Mouse (Mus musculus): ENCODE data around the gene Spaca3. TPM values are rescaled to one million over a fixed set of nuclear protein-coding genes. Genes with fewer than 3 reads are reported as not detected.

The Spaca3 gene
- polyA plus RNA-seq (2015; fragmentation: Nextera tagmentation; extraction: Ambion mirVana): not detected in 2 replicates

DNA sequence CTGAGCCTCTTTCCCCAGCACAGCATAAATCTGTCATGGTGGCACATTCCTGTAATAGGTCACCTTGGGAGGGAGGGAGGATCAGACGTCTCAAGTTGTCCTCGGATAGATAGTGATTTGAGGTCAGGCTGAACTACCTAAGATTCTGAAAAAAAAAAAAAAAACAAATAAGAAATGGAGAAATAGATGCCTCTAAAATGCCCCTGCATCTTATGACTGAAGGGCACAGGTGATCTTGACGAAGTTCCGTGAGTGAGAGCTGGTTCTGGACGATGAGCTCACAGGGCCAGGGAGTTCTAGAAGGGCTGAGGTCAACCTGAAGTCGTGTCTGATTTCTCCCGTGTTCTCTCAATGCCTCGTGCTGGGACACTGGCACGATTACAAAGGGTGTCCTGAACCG, at the start of gene Spaca3:
TSS of gene Spaca3 (plus strand) at position 301 of the 400 bp plus-strand sequence.
- no peak within 1 kb of the TSS for H3K4me3 ChIP-seq (ENCODE audit: low read depth, low read length)
- H3K27me3 ChIP-seq (replicated peaks; ENCODE audit: control insufficient read depth, insufficient read depth, low read length): no peaks in the 10 kb centered on the region
- H3K36me3 ChIP-seq (ENCODE audit: control insufficient read depth, insufficient read depth): no peaks in the 10 kb centered on the region
- no peak within 1 kb of the TSS for H3K4me2 ChIP-seq (replicated peaks; ENCODE audit: low read depth)
- H3K9me3 ChIP-seq (ENCODE audit: control insufficient read depth): no peaks in the 10 kb centered on the region
- no peaks in the 10 kb centered on the region; the same call in 1 of the 2 replicates for H3K4me1 ChIP-seq (replicated peaks; ENCODE audit: control insufficient read depth, insufficient read depth, low read length)
- WGBS: 70% methylated on average over 10 of the region's 10 CpGs
- no peak within 1 kb of the TSS for H3K27ac ChIP-seq (ENCODE audit: low read depth, low read length)
- no peak for TF ChIP-seq CTCF (IDR thresholded peaks at IDR 0.05; ENCODE audit: low read depth)
- no peak for ATAC-seq
- no peak within 1 kb of the TSS for H3K9ac ChIP-seq (ENCODE audit: low read depth, low read length)

DNA sequence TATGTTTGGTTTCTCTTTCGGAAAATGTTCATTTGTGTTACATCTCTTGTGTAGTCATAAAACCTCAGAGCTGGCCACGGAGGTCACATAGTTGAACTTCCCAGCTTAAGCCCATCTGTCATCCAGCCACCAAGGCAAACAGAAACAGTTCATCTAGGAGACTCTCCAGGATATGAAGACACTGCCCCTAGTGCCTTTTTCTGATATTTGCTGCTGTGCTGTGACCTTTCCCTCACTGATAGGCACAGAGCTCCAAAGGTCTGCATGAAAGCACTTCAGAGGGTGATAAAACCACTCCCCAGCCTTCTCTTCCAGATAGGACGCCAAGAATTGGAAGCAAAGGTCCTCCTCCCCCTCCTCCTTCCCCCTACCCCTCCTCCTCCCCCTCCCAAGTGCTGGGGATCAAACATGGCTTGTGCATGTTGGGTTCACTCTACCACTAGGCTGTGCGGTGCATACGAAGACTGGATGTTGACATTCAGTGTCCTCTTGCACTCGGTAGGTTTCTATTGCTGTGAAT, 49.6 kb upstream of the Spaca3 start:
- peak; percentile 94 for ATAC-seq
- peaks cover 7% of the 10 kb centered on the region for H3K36me3 ChIP-seq (ENCODE audit: control insufficient read depth, insufficient read depth)
- H3K9ac ChIP-seq (ENCODE audit: low read depth, low read length): no peak overlapping the region
- H3K9me3 ChIP-seq (ENCODE audit: control insufficient read depth): no peaks in the 10 kb centered on the region
- 32% methylated on average over 6 of the region's 6 CpGs for WGBS
- H3K4me2 ChIP-seq (replicated peaks; ENCODE audit: low read depth): no peak overlapping the region
- peak; percentile 76 for TF ChIP-seq CTCF (IDR thresholded peaks at IDR 0.05; ENCODE audit: low read depth)
- H3K4me1 ChIP-seq (replicated peaks; ENCODE audit: control insufficient read depth, insufficient read depth, low read length): peaks cover 8% of the 10 kb centered on the region; the same call in 1 of the 2 replicates
- no peak overlapping the region for H3K4me3 ChIP-seq (ENCODE audit: low read depth, low read length)
- no peaks in the 10 kb centered on the region for H3K27me3 ChIP-seq (replicated peaks; ENCODE audit: control insufficient read depth, insufficient read depth, low read length)
- H3K27ac ChIP-seq (ENCODE audit: low read depth, low read length): peak overlapping the region; percentile 86; the same call in 1 of the 2 replicates

DNA sequence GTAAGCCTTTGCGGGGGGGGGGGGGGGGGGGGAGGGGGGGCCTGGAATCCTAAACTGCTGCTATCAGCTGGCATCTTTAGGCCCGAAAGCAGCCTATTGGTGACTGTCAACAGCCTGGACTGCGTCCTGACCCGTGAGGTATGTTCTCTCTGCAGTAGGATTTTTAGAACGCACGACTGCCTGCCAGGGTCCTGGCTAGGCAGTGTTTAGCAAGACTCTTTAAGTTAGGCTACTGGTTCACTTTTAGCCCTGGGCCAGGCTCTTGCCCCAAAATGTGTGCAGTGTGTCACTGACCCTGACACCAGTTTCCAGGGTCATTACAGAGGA, 48.5 kb upstream of the Spaca3 start:
- Histone ChIP-seq H3K36me3 (ENCODE audit: control insufficient read depth, insufficient read depth) (peaks cover 15% of the 10 kb centered on the region), H3K9me3 (ENCODE audit: control insufficient read depth) (no peaks in the 10 kb centered on the region), H3K27ac (ENCODE audit: low read depth, low read length) (peak overlapping the region; percentile 86), H3K27me3 (replicated peaks; ENCODE audit: control insufficient read depth, insufficient read depth, low read length) (no peaks in the 10 kb centered on the region), H3K9ac (ENCODE audit: low read depth, low read length) (peak overlapping the region; percentile 63; the same call in 1 of the 2 replicates), H3K4me1 (replicated peaks; ENCODE audit: control insufficient read depth, insufficient read depth, low read length) (peaks cover 8% of the 10 kb centered on the region; the same call in 1 of the 2 replicates), H3K4me3 (ENCODE audit: low read depth, low read length) (peak overlapping the region; percentile 49), H3K4me2 (replicated peaks; ENCODE audit: low read depth) (peak overlapping the region; percentile 90)
- 39% methylated on average over 5 of the region's 6 CpGs for WGBS
- no peak for ATAC-seq
- TF ChIP-seq CTCF (IDR thresholded peaks at IDR 0.05; ENCODE audit: low read depth): no peak

DNA sequence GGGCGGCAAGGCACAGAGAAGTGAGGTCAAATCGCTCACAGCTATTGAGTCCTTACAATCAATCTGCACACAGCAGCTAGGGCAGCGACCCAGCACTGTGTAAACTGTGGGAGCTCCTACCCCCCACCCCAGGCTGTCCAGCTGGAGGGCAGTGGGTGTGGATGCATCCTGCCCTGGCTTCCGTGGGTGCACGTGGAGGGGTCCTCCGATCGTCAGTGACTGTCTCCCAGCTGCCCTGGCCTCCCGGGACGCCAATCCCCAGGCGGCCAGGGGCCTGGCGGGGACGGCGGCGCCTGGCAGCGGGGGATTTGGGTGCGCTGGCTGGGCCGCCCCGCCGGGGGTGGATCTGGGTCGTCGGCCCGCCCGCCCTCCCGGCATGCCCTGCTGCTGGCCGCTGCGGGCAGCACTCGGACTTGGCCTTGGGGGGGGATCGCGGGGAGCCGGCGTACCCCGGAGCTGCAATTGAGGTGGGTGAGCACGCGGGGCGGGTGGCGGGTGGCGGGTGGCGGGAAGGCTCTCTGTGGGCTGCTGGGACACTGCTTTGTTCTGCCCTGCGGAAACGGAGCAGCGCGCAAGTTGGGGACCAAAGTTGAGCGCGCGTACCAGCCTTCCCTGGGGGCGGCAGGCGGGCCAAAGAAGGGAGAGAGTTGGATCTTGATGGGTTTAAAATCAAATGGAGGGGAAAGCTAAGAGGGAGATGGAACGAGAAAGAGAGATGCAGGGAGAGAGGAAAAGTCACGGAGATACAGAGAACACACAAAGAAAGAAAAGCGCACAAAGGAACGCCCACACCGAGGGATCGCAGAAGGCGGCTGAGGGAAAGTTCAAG, 48.0 kb upstream of the Spaca3 start, which contains the start of gene Tmem98:
TSS of gene Tmem98 (plus strand) at position 183 of the 829 bp plus-strand sequence.
- H3K4me3 ChIP-seq (ENCODE audit: low read depth, low read length): peak within 1 kb of the TSS; percentile 49
- H3K9ac ChIP-seq (ENCODE audit: low read depth, low read length): peak within 1 kb of the TSS; percentile 63
- peak; percentile 36 for ATAC-seq
- WGBS: under 1% methylated on average over 44 of the region's 54 CpGs
- H3K27ac ChIP-seq (ENCODE audit: low read depth, low read length): peak within 1 kb of the TSS; percentile 86
- H3K27me3 ChIP-seq (replicated peaks; ENCODE audit: control insufficient read depth, insufficient read depth, low read length): no peaks in the 10 kb centered on the region
- TF ChIP-seq CTCF (IDR thresholded peaks at IDR 0.05; ENCODE audit: low read depth): no peak
- peaks cover 16% of the 10 kb centered on the region for H3K36me3 ChIP-seq (ENCODE audit: control insufficient read depth, insufficient read depth)
- peaks cover 8% of the 10 kb centered on the region; the same call in 1 of the 2 replicates for H3K4me1 ChIP-seq (replicated peaks; ENCODE audit: control insufficient read depth, insufficient read depth, low read length)
- peak within 1 kb of the TSS; percentile 90 for H3K4me2 ChIP-seq (replicated peaks; ENCODE audit: low read depth)
- H3K9me3 ChIP-seq (ENCODE audit: control insufficient read depth): no peaks in the 10 kb centered on the region

DNA sequence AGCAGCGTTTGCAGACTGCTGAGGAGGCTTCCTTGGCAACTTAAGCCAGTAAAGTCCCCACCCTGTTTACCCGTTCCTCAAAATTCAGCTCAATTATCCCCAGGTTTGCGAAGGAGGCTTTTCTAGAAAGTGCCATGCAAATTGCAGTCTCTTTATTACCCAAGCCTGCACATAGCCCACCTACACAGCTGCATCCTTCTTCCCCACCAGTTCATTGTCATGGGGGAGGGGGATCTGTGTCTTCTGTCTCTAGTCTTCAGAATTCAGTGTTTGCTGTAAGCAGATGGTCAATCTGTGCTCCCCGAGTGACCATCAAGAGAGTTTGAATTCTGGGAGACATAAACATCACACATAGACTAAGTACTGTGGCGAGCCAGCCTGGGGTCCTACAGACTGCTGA, 47.0 kb upstream of the Spaca3 start:
- no peak overlapping the region for H3K27ac ChIP-seq (ENCODE audit: low read depth, low read length)
- H3K9ac ChIP-seq (ENCODE audit: low read depth, low read length): peak overlapping the region; percentile 63; the same call in 1 of the 2 replicates
- no peak for ATAC-seq
- H3K27me3 ChIP-seq (replicated peaks; ENCODE audit: control insufficient read depth, insufficient read depth, low read length): no peaks in the 10 kb centered on the region
- H3K36me3 ChIP-seq (ENCODE audit: control insufficient read depth, insufficient read depth): peaks cover 24% of the 10 kb centered on the region
- no peaks in the 10 kb centered on the region for H3K9me3 ChIP-seq (ENCODE audit: control insufficient read depth)
- WGBS: 15% methylated on average over 5 of the region's 5 CpGs
- peak overlapping the region; percentile 90 for H3K4me2 ChIP-seq (replicated peaks; ENCODE audit: low read depth)
- no peak for TF ChIP-seq CTCF (IDR thresholded peaks at IDR 0.05; ENCODE audit: low read depth)
- peak overlapping the region; percentile 49 for H3K4me3 ChIP-seq (ENCODE audit: low read depth, low read length)
- H3K4me1 ChIP-seq (replicated peaks; ENCODE audit: control insufficient read depth, insufficient read depth, low read length): peaks cover 8% of the 10 kb centered on the region; the same call in 1 of the 2 replicates

DNA sequence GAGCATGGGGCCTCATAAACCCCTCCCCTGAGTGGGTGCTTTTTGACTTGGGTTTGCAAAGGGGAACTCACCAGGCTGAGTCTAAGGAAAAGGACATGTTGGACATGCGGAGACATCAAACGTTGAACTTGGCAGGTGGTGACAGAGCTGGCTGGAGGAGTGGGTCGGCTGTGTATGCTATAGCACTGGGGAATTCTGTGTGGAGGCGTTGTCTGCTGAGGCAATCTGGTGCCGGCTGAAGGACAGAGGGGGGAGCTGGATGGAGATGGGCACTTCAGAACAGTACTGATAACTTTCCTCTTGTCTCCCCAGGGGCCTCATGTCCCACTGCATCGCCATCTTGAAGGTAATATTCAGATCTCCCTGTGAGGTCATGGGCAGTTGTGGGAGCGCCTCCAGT, 42.8 kb upstream of the Spaca3 start:
- 85% methylated on average over 7 of the region's 7 CpGs for WGBS
- H3K36me3 ChIP-seq (ENCODE audit: control insufficient read depth, insufficient read depth): peaks cover 34% of the 10 kb centered on the region
- no peak overlapping the region for H3K27ac ChIP-seq (ENCODE audit: low read depth, low read length)

More for the DNA sequence above, 42.8 kb upstream of the Spaca3 start:
- Histone ChIP-seq H3K27me3 (replicated peaks; ENCODE audit: control insufficient read depth, insufficient read depth, low read length) (no peaks in the 10 kb centered on the region), H3K4me1 (replicated peaks; ENCODE audit: control insufficient read depth, insufficient read depth, low read length) (peaks cover 4% of the 10 kb centered on the region), H3K4me3 (ENCODE audit: low read depth, low read length) (no peak overlapping the region), H3K9me3 (ENCODE audit: control insufficient read depth) (no peaks in the 10 kb centered on the region), H3K4me2 (replicated peaks; ENCODE audit: low read depth) (no peak overlapping the region), H3K9ac (ENCODE audit: low read depth, low read length) (no peak overlapping the region)
- TF ChIP-seq CTCF (IDR thresholded peaks at IDR 0.05; ENCODE audit: low read depth): no peak
- no peak for ATAC-seq
